Mouse (Mus musculus) frontal cortex, postnatal 36 days (tissue): ENCODE measurements at regions not wholly inside any gene's neighbourhood (a gene's known extent, or its start where the extent isn't known, plus 50 kb on each side); places are given as distances from the start of the nearest gene placed in this dataset.

ENCODE experiments used
- DNase-seq, 2 experiments: peaks; one replicate each; pipeline ENCODE4 v3.0.0; 2022; ENCODE audit warnings: low spot score in 2 of 2

GRCm38 (mm10) chr9:112735761-112736160, 500.0 kb upstream of the Arpp21 start:
- no peak for DNase-seq

- DNase-seq: no peak
Measured at GRCm38 (mm10) chr9:112725523-112725922, 489.8 kb upstream of the Arpp21 start.

- DNase-seq: no peak
Measured at GRCm38 (mm10) chr9:112725103-112725502, 489.4 kb upstream of the Arpp21 start.

- no peak for DNase-seq
Measured at GRCm38 (mm10) chr9:112723346-112723745, 487.6 kb upstream of the Arpp21 start.

- DNase-seq: no peak
Measured at GRCm38 (mm10) chr9:112722501-112722900, 486.8 kb upstream of the Arpp21 start.

- no peak for DNase-seq
Measured at GRCm38 (mm10) chr9:112715197-112715762, 479.5 kb upstream of the Arpp21 start.

GRCm38 (mm10) chr9:112678866-112679265, 443.1 kb upstream of the Arpp21 start:
- DNase-seq: no peak

- no peak for DNase-seq
Measured at GRCm38 (mm10) chr9:112675232-112675631, 439.5 kb upstream of the Arpp21 start.
